Mouse (Mus musculus): ENCODE data around the gene Itga2.
A peak's percentile ranks its signal among the peaks of the same experiment; 100 is the strongest.

DNA sequence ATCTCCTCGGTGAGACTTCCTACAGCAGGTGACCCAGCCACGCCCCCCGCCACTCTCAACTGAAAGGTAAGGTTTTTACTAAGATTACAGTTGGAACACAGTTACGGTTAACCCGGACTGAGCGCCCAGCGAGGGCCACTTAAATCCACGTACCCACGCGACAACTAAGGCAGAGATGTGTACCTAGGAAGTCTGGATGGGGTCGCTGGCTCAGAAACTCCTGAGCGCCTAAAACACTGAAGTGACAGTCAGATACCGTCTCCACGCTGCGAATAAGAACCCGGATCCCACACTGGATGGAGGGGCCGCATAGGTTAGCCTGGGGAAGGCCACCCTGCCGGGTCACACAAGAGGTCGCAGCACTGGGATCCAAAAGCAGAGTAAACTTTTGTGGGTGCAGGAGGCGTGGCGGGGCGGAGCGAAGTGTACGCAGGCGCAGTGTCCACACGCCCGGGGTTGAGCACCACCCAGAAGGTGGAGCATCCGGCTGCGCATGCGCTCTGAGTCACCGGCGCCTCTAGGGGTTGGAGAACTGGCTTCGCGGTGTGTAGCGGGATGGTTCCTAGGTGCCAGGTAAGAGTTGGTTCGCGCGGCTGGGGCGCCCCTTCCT, 114.0 kb downstream of the Itga2 start, which contains the start of gene Mocs2:
- TF ChIP-seq PAX5 (IDR thresholded peaks at IDR 0.05; ENCODE audit: low read length) (no peak), USF1 (IDR thresholded peaks at IDR 0.05; ENCODE audit: low read depth, low read length) (no peak), CTCF (conservative IDR thresholded peaks at IDR 0.05 in 1 of 2, IDR thresholded peaks at IDR 0.05 in 1 of 2; ENCODE audit: low read depth in 2 of 2, low read length in 2 of 2) (no peak), EP300 (IDR thresholded peaks at IDR 0.05; ENCODE audit: low read length) (no peak), NRF1 (IDR thresholded peaks at IDR 0.05; ENCODE audit: low read depth, low read length) (peak; percentile 96), USF2 (conservative IDR thresholded peaks at IDR 0.05; ENCODE audit: low read depth, low read length) (no peak), GABPA (IDR thresholded peaks at IDR 0.05; ENCODE audit: insufficient replicate concordance, low read depth, low read length) (no peak), ELF1 (IDR thresholded peaks at IDR 0.05; ENCODE audit: low read depth, low read length) (peak; percentile 28; the same call in 1 of the 2 replicates), BHLHE40 (IDR thresholded peaks at IDR 0.05; ENCODE audit: low read depth, low read length) (no peak), E2F4 (IDR thresholded peaks at IDR 0.05; ENCODE audit: insufficient replicate concordance, low read depth, low read length) (no peak), CHD1 (IDR thresholded peaks at IDR 0.05; ENCODE audit: low read depth, low read length) (no peak), MAX (IDR thresholded peaks at IDR 0.05; ENCODE audit: low read length) (no peak)
